Mouse (Mus musculus): Measurements from ENCODE around the gene Isg20. TPM values are rescaled to one million over a fixed set of nuclear protein-coding genes. Genes with fewer than 3 reads are reported as not detected.

Isg20 gene
- polyA plus RNA-seq, 1 experiment = 8.6 TPM

DNA sequence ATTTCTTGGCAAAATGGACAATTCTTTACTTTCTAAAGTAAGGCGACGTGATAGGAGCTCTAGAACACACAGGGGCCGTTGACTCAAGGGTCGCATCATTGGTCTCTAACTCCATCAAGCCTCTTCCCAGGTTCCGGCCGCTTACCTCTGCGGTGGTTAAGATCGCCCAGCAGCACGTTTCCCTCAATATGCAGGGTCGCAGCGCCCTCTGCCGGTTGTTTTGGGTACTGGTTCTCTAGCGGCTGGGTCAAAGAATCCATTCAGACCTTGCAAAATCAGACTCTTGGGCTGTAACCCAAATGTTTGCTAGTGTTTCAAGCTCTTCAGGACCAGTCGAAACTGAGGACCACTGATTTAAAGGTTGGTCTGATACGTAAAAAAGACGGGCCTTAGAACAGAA, 22.6 kb upstream of the Isg20 start:
- H3K27ac ChIP-seq (replicated peaks; ENCODE audit: low read depth, low read length) = no peak overlapping the region
- H3K4me3 ChIP-seq (ENCODE audit: insufficient read depth, low read depth, low read length) = no peak overlapping the region
- 0 out of 2 replicates have a peak, but pooled peaks cover 3% of the 10 kb centered on the region for H3K4me1 ChIP-seq (ENCODE audit: control insufficient read depth, insufficient read depth, insufficient read length, low read length)

DNA sequence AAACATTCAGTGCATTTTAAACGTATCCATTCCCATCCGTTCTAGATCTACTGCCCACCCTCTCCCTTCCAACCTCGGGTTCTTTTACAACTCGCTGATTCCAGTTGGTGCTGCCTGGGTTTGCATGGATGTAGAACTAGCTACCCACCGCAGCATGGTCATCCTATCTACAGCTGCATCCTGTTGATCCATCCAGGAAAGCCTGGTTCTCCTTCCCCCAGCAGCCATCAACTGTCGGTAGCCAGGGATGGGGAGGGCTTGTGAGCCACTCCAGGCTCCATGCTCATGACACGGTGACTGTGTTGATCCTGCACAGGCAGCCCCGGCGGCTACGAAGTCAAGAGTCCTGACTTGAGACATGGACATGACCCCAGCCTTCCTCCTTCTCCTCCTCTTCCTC, 19.3 kb upstream of the Isg20 start:
- H3K4me3 ChIP-seq (ENCODE audit: insufficient read depth, low read depth, low read length) = no peak overlapping the region
- H3K4me1 ChIP-seq (ENCODE audit: control insufficient read depth, insufficient read depth, insufficient read length, low read length) = 0 out of 2 replicates have a peak, but pooled peaks cover 3% of the 10 kb centered on the region

DNA sequence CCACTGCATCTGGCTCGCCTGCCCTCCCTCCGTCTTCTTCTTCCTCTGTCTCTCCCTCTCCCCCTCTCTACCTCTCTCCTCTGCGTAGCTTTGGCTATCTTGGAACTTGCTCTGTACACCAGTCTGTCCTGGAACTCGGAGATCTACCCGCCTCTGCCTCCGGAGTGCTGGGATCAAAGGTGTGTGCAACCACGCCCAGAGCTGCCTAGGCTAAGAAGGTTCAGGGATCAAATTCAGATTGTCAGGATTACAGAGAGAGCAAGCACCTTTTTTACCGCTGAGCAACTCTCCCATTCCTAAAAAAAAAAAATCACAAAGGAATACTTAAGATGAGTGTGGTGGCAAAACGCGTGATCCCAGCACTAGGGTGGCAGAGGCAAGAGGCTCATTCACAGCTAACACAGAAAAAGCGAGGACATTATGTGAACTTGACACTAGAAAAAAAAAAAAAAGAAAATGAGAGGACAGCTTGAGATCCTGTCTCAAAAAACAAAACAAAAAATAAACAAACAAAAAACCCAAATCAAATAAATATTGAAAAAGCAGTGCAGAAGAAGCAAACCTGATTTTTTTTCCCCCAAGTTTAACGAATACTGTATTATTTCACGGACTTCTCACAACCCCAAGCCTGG, 18.1 kb upstream of the Isg20 start:
- Histone ChIP-seq H3K4me1 (ENCODE audit: control insufficient read depth, insufficient read depth, insufficient read length, low read length) (0 out of 2 replicates have a peak, but pooled peaks cover 3% of the 10 kb centered on the region), H3K4me3 (ENCODE audit: insufficient read depth, low read depth, low read length) (peak overlapping the region; percentile 63), H3K27ac (replicated peaks; ENCODE audit: low read depth, low read length) (0 out of 2 replicates have a peak overlapping the region, but pooled peaks have one; percentile 51)

More for the DNA sequence above, 19.3 kb upstream of the Isg20 start:
- no peak overlapping the region for H3K27ac ChIP-seq (replicated peaks; ENCODE audit: low read depth, low read length)

DNA sequence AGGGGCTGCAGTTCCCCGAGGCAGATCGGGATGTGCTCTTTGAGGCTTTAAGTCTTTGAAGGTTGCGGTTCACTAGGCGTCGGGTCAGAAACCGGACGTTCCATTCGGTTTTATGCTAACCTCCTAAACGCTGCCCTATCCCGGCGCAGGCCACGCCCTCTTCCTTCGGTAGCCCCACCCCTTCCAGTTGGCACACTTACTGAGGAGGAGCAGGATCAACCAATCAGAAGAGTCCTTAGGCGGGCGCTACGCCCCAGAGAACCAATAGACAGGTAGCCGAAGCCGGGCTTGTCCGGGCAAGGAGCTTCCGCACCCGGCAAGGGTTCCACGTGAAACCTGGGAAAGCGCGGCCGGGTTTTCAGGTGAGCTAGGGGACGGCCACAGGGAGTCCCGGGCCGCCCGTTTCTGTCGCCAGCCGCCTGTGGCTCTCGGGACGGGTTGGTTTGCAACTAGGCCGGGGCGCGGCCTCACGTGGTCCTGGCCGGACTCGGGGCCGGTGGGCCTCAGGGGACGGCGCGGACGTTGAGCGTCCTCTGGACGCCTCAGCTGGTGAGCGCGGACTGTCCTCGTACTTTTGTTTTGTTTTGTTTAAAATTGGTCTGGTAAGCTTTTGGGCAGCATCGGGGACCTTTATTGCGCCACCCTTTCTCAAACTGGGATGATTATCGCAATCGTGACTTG, 17.4 kb upstream of the Isg20 start, which contains the start of gene Aen:
Aen (plus strand) TSS at position 202 of the 681 bp plus-strand sequence.
- Histone ChIP-seq H3K27ac (replicated peaks; ENCODE audit: low read depth, low read length) (peak within 1 kb of the TSS; percentile 51; the same call in 1 of the 2 replicates), H3K4me3 (ENCODE audit: insufficient read depth, low read depth, low read length) (peak within 1 kb of the TSS; percentile 84), H3K4me1 (ENCODE audit: control insufficient read depth, insufficient read depth, insufficient read length, low read length) (0 out of 2 replicates have a peak, but pooled peaks cover 3% of the 10 kb centered on the region)

DNA sequence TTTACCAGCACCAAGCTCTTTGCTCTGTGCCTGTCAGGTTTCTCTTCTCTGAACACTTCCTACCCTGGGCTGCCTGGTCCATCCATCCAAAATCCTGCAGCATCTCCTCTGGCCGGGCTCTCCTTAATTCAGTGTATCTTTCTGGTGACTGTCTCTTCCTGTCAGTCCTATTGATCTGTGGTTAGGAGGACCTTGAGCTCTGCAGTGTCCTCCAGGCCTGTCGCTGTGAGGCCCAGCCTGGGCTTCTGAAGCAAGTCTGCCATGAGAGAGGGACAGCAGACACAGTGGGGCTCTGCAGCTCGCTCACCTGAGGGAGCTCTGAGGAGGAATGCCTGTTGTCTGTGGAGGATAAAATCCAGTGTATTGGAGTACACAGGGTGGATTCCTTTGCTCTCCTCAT, 15.7 kb upstream of the Isg20 start:
- Histone ChIP-seq H3K4me1 (ENCODE audit: control insufficient read depth, insufficient read depth, insufficient read length, low read length) (peaks cover 5% of the 10 kb centered on the region; the same call in 1 of the 2 replicates), H3K4me3 (ENCODE audit: insufficient read depth, low read depth, low read length) (no peak overlapping the region), H3K27ac (replicated peaks; ENCODE audit: low read depth, low read length) (no peak overlapping the region)

DNA sequence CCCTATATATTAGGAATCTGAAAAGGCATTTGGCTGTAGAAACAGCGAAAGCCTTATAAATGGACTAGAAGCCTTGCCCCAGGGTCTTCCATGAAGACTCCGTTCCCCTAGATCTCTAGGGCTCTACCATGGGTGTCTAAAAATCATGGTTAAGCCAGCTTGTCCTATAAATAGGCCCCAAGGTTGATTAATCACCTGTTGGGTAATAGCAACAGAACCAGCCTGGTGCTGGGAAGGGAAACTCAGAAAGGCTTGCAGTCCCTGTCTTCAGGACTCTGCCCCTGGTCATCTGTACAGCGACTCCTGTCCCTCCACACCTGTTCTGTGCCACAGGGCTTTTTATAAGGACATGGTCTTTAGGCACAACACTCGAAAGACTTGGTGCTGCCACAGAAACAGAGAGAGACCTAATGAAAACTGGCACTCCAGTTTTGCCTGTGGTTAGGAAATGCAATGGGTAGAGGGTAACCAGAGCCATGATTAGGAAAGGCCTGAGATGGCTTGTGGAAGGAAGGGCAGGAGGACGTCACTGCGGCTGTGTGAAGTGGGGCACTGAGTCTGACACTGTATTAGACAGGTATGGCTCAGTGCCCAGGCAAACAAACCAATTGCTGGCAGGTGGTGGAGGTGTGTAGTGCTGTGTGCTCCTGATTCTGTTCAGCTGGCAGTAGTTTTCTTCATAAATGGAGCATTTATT, 9.9 kb upstream of the Isg20 start:
- Histone ChIP-seq H3K27ac (replicated peaks; ENCODE audit: low read depth, low read length) (peak overlapping the region; percentile 46; the same call in 1 of the 2 replicates), H3K4me3 (ENCODE audit: insufficient read depth, low read depth, low read length) (no peak overlapping the region), H3K4me1 (ENCODE audit: control insufficient read depth, insufficient read depth, insufficient read length, low read length) (peaks cover 2% of the 10 kb centered on the region; the same call in 1 of the 2 replicates)

DNA sequence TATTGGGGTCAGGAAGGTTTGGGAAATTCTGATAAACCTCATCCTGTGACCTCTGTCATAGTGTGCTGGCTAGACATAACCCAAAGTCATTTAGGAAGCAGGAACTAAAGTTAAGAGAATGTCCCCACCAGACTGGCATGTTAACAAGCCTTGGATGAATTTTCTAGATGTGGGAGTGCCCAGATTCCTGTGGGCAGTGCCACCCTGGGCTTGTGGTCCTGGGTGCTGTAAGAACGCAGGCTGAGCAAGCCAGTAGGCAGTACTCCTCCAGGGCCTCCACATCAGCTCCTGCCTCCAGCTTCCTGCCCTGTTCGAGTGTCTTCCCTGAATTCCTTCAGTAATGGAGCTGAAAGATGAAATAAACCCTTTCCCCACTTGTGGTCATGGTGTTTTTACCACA, 9.0 kb upstream of the Isg20 start:
- Histone ChIP-seq H3K4me1 (ENCODE audit: control insufficient read depth, insufficient read depth, insufficient read length, low read length) (peaks cover 2% of the 10 kb centered on the region; the same call in 1 of the 2 replicates), H3K27ac (replicated peaks; ENCODE audit: low read depth, low read length) (no peak overlapping the region), H3K4me3 (ENCODE audit: insufficient read depth, low read depth, low read length) (no peak overlapping the region)

DNA sequence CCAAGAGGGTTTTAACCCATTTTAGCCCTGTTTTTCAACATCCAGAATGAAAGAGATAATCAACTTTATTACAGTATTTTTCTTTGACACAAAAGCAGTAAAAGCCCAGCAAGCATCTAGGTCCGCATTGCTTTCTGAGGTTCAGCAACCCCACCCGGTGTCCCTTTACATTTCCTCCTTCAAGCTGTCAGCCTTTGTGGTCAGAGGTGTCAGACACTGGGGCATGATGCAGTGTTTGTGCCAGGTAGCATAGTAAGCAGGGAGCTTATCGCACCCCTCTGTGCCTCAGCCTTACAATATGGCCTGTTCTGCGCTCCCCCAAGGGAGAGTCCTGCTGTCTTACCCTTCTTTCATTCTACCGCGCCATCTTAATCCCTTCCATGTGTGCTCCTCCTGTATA, 4.2 kb upstream of the Isg20 start:
- H3K4me1 ChIP-seq (ENCODE audit: control insufficient read depth, insufficient read depth, insufficient read length, low read length) = no peaks in the 10 kb centered on the region; the same call in 1 of the 2 replicates
- no peak overlapping the region for H3K27ac ChIP-seq (replicated peaks; ENCODE audit: low read depth, low read length)
- no peak overlapping the region for H3K4me3 ChIP-seq (ENCODE audit: insufficient read depth, low read depth, low read length)

DNA sequence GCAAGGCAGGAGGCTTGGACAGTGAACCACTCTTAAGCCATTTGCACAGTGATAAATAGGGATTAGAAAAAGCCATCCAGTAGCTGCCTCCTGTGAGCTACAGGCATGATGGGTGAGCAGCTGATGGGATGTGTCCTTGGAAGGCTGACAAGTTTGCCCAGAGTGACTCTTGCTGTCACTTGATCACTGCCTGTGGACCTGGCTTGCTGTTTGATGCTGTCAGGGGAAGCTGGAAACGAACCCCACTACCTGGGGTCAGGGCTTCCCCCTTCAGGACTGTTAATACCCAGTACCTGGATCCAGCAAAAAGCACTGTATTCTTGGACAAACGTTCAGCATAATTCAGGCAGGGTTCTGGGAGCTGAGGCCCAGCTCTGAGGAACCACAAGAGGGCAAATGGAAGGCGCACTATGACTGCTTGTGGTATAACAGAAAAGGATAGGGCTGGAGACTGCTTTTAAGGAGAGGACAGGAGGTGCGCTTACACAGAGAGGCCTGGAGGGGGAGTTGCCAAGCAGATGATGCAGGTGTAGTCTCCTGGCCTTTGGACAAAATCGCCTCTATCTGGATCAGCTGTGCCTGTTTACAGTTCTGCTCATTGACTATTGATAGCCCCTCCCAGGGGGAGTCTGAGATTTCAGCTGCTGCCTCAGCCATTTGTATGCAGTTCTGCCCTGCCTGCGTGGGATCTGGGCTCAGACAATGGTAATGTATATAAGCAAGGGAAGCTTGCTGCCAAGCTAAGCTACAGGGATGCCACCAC, 2.7 kb upstream of the Isg20 start:
- peaks cover 4% of the 10 kb centered on the region; the same call in 1 of the 2 replicates for H3K4me1 ChIP-seq (ENCODE audit: control insufficient read depth, insufficient read depth, insufficient read length, low read length)
- no peak overlapping the region for H3K4me3 ChIP-seq (ENCODE audit: insufficient read depth, low read depth, low read length)

DNA sequence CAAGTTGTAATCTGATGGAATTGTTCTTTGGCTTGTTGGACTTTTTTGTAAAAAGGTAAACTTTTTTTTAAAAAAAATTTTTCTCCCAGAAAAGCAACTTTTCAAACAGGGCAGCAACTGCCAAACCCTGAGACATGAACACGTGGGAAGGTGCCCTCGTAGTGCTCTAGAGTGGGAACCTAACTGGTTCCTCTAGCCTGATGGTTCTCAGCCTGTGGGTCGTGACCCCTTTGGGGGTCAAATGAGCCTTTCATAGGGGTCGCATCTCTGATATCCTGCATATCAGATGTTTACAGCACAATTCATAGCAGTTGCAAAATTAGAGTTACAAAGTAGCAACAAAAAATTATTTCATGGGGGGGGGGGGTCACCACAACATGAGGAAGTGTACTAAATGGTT, 2.0 kb upstream of the Isg20 start:
- no peak overlapping the region for H3K27ac ChIP-seq (replicated peaks; ENCODE audit: low read depth, low read length)
- peaks cover 4% of the 10 kb centered on the region; the same call in 1 of the 2 replicates for H3K4me1 ChIP-seq (ENCODE audit: control insufficient read depth, insufficient read depth, insufficient read length, low read length)
- H3K4me3 ChIP-seq (ENCODE audit: insufficient read depth, low read depth, low read length) = no peak overlapping the region

More for the DNA sequence above, 2.7 kb upstream of the Isg20 start:
- H3K27ac ChIP-seq (replicated peaks; ENCODE audit: low read depth, low read length) = no peak overlapping the region

DNA sequence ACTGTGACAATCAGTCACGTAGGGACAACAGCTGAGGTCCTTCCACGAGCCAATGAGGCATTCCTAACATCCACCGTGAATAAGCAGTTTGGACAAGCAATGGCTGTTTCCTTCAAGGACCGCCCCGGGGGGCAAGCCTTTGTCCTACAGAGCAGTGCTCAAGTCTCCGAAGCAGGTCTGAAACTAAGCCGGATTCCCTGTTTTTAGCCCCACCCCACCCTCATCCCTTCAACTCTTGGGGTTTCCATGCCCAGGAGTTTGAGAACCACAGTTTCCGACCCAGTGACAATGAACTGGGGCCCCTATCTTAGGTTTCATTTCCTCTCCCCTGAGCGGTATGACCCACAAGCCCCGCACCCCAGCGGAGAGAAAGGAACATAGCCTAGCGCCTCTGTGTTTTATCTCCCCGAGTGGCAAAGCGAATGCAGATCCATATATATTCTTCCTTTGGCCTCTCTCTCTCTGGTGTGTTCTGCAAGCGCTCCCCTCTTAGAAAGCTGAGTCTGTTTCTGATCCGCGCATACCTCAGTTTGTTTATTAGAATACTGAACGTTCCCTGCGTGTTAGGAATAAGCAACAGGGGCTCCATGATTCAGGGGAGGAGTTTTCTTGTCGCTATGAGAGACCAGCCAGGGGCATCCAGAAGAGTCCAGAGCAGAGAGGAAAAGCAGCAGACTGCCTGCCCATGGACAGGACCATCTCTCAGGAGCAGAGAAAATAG, 811 bp upstream of the Isg20 start:
- 0 out of 2 replicates have a peak overlapping the region, but pooled peaks have one; percentile 5 for H3K27ac ChIP-seq (replicated peaks; ENCODE audit: low read depth, low read length)
- H3K4me3 ChIP-seq (ENCODE audit: insufficient read depth, low read depth, low read length) = peak overlapping the region; percentile 23
- H3K4me1 ChIP-seq (ENCODE audit: control insufficient read depth, insufficient read depth, insufficient read length, low read length) = peaks cover 4% of the 10 kb centered on the region; the same call in 1 of the 2 replicates

DNA sequence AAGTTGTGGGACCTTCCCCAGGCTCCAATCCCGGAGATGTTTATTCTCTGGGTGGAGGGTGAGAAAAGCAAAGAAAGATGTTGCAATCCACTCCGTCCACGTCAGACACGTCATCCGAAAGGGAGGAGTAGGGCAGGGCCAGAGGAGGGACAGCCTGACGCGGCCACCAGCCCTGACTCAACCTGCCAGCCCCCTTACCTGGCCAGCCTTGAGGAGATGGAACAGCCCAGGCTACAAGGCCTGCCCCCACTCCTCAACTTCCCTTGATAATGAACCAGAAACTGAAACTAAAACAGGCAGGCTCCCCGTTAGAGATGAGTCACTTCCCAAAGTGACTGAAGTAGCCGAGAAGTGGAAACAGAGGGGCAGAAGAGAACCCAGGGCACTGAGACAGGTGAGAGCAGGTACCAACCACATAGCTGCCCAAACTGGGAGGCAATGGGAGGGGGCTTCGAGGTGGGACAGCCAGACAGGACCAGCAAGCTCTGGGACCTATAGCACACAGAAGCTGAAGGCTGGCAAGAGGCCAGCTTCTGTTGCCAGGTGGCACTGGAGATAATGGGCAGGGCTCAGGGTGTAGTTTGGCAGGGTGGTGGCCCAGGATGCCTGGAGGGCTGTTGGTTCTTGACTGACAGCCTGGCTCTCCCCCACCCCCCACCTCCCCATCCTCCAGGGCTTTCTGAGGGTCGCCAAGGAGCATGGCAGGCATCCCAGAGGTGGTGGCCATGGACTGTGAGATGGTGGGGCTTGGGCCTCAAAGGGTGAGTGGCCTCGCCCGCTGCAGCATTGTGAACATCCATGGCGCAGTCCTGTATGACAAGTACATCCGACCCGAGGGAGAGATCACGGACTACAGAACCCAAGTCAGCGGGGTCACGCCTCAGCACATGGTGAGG, 673 bp downstream of the Isg20 start:
- peak overlapping the region; percentile 32; the same call in 1 of the 2 replicates for H3K27ac ChIP-seq (replicated peaks; ENCODE audit: low read depth, low read length)
- H3K4me1 ChIP-seq (ENCODE audit: control insufficient read depth, insufficient read depth, insufficient read length, low read length) = peaks cover 4% of the 10 kb centered on the region; the same call in 1 of the 2 replicates
- H3K4me3 ChIP-seq (ENCODE audit: insufficient read depth, low read depth, low read length) = peak overlapping the region; percentile 60

DNA sequence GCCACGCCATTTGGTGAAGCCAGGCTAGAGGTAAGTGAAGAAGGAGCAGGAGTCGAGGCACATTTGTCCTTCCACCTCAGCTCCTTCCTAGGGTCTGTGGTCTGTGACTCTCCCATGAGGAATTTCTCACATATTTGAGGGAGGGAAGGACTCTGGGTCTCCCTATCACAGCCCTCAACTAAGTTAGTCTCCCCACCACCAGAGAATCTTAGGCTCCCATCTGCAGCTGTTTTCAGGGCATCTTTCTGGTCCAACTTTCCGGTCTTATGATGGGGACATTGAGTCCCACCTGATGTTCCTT, 1.3 kb downstream of the Isg20 start:
- peaks cover 4% of the 10 kb centered on the region; the same call in 1 of the 2 replicates for H3K4me1 ChIP-seq (ENCODE audit: control insufficient read depth, insufficient read depth, insufficient read length, low read length)
- H3K27ac ChIP-seq (replicated peaks; ENCODE audit: low read depth, low read length) = no peak overlapping the region
- H3K4me3 ChIP-seq (ENCODE audit: insufficient read depth, low read depth, low read length) = peak overlapping the region; percentile 60; the same call in 1 of the 2 replicates
